Mouse (Mus musculus) heart, embryonic 10.5 days (tissue): ENCODE results near the gene Cntnap5a. TPM values are rescaled to one million over a fixed set of nuclear protein-coding genes. Genes with fewer than 3 reads are reported as not detected.
"Not testable (repeated sequence)": the region's sequence is repeated elsewhere in the genome, so short reads cannot be mapped to it uniquely, and the experiment has no call there.

ENCODE experiments used
- DNase-seq: peaks from one replicate; pipeline ENCODE4 v3.0.0-alpha.2; 2017; ENCODE audit warnings: low spot score
- H3K27ac ChIP-seq: fragments of 300-500 bp; sonication (generic); 2 replicates; pipeline ENCODE4 v1.5.1; 2016; ENCODE audit warnings: mild to moderate bottlenecking
- H3K27me3 ChIP-seq: fragments of 300-500 bp; sonication (generic); 2 replicates; pipeline ENCODE4 v1.6.1; 2016; ENCODE audit warnings: mild to moderate bottlenecking; ENCODE audit not compliant: poor library complexity, insufficient read depth, severe bottlenecking
- H3K36me3 ChIP-seq: fragments of 300-500 bp; sonication (generic); 2 replicates; pipeline ENCODE4 v1.6.1; 2016; ENCODE audit warnings: mild to moderate bottlenecking, moderate library complexity
- H3K4me1 ChIP-seq: fragments of 300-500 bp; sonication (generic); 2 replicates; pipeline ENCODE4 v1.6.1; 2016; ENCODE audit warnings: mild to moderate bottlenecking
- H3K4me3 ChIP-seq: fragments of 300-500 bp; sonication (generic); 2 replicates; pipeline ENCODE4 v1.5.1; 2016; ENCODE audit warnings: mild to moderate bottlenecking, moderate library complexity
- H3K9me3 ChIP-seq: fragments of 300-500 bp; sonication (generic); 2 replicates; pipeline ENCODE4 v1.6.1; 2016; ENCODE audit warnings: mild to moderate bottlenecking, moderate library complexity
- WGBS: fragments of 180-500 bp; shearing (Covaris S2); methylation state at CpG from one replicate; pipeline ENCODE4 v1.1.7; 2016; 5-methylcytosine and 5-hydroxymethylcytosine counted together
- polyA plus RNA-seq: library from polyadenylated mRNA; unstranded; fragments of >200 nt; fragmentation: Nextera tagmentation; extraction: Ambion mirVana; gene quantifications from 2 replicates; pipeline ENCODE4 v1.2.1, GENCODE M21; 2016

The Cntnap5a gene
- polyA plus RNA-seq, 1 experiment from 2014 or later: not detected

DNA sequence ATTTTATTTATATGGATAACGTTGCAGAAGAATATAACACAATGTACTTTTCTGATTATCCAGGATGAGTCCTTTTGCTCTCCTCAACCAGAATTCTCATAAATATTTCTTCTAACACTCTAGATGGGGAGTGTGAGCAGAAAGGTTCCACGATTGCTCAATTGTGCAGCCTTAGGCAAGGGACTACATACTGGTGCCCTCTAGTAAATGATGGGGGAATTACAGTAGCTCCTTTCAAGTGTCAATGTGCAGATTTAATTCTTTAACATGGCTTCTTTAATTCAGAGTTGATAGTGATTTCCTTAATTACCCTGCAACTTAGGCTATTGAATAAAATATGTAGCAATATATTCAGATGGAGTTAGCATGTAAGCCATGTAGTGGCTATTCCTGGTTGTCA is 442.5 kb downstream of the Cntnap5a start:
- Histone ChIP-seq H3K27ac (no peak overlapping the region), H3K27me3 (no peaks in the 10 kb centered on the region), H3K4me3 (no peak overlapping the region), H3K9me3 (no peaks in the 10 kb centered on the region), H3K36me3 (no peaks in the 10 kb centered on the region), H3K4me1 (no peaks in the 10 kb centered on the region)
- no peak for DNase-seq
- 66% methylated on average over 2 of the region's 2 CpGs for WGBS

DNA sequence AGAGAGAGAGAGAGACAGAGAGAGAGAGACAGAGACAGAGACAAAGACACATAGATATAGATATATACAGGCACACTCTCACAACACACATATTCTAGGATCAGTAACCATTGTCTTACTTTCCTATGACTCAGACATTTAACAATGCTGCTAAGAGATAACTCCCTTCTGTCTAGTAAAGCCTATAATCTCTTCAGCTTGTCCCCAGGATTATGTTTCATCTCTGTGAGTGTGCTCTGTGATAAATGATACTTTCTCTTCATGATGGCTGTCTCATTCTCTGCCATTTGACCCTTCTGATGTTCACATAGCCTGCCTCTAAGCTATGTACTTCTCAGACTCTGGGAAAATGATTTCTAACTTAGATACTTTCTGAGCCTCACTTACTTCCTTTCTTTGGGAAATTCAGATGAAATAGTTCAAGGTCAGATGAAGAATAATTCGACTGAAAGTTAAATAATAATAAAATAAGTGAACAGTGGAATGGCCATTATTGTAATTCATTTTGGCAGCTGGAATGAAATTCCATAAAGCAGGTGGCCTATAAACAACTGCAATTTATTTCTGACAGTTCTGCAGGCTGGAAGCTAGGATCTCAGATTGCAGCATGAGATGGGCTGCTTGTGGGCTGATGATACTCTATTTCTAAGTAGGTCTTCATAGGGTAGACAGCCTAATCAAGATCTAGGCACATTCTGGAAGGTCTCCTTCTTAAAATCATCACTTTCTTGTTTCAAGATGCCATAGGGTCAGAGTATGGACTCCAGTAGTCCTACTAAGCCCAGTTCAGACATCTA is 444.1 kb downstream of the Cntnap5a start:
- H3K36me3 ChIP-seq: no peaks in the 10 kb centered on the region
- no peaks in the 10 kb centered on the region for H3K9me3 ChIP-seq
- no peak overlapping the region for H3K4me3 ChIP-seq
- no peak overlapping the region for H3K27ac ChIP-seq
- no peak for DNase-seq
- no peaks in the 10 kb centered on the region for H3K27me3 ChIP-seq
- no peaks in the 10 kb centered on the region for H3K4me1 ChIP-seq
- 62% methylated on average over 1 of the region's 1 CpGs for WGBS

DNA sequence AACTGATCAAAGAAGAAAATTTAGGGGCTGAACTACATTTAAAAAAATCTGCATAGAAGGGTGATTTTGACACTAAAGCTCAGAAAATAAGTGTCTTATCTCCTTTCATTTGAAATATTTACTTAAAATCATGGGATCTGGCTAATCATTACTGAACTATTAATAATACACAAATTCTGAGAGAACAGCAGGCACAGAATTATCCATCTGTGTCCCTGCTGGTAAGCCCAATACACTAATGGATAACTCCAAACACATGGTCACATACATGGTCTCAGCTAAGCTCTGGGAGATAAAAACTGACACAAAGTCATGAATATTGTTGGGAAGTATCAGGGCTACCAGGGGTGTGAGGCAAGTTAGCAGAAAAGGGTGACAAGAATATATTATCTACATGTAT is 447.9 kb downstream of the Cntnap5a start:
- no peak for DNase-seq
- Histone ChIP-seq H3K36me3 (no peaks in the 10 kb centered on the region), H3K9me3 (no peaks in the 10 kb centered on the region), H3K4me1 (no peaks in the 10 kb centered on the region), H3K27ac (no peak overlapping the region), H3K4me3 (no peak overlapping the region), H3K27me3 (no peaks in the 10 kb centered on the region)

DNA sequence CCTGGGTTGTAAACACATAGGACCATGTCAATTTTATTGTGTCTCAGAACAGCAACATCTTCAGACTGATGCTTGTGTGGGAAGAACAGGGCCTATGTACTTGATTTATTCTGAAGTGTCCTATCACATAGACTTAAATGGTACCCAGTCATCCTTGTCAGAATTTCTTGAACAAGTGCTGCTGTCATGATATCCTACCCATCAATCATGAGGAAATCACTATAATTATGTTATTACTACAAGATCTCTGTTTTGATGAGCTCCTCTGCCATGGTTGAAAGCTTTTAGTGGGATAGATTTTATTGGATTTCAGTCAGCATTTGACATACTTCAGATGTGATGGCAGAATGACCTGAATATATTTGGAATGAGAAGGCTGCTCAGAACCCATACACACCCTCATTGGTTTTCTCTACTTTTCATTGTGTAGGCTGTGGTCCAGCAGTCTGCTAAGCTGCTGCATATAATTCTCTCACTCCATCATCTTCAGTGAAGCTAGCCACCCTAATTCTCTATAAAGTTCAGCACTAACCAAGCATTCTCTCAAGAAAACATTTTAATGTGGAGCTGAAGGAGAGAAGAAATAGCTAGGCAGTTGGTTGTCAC is 465.3 kb downstream of the Cntnap5a start:
- no peak overlapping the region for H3K4me3 ChIP-seq
- no peaks in the 10 kb centered on the region for H3K9me3 ChIP-seq
- no peaks in the 10 kb centered on the region for H3K27me3 ChIP-seq
- no peaks in the 10 kb centered on the region for H3K36me3 ChIP-seq
- no peak overlapping the region for H3K27ac ChIP-seq
- no peak for DNase-seq
- H3K4me1 ChIP-seq: no peaks in the 10 kb centered on the region

DNA sequence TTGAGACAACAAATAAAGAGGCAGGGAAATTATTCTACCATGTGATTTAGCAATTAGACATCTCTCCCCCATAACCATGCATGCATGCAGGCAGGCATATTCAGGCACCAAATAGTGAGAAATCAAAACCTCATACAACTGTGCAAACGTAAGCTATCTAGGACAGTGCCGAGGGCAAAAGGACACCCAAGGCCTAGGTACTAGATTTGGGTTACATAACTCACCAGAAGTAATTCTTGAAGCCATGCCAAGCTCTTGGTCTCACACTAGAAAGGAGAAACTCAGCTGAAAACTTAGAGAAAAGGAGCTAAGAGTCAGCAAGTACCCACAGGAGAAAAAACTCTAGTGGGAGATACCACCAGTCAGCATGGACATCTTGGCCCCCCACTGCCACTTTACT is 499.9 kb downstream of the Cntnap5a start:
- Histone ChIP-seq H3K4me3 (no peak overlapping the region), H3K9me3 (no peaks in the 10 kb centered on the region), H3K36me3 (no peaks in the 10 kb centered on the region), H3K27me3 (no peaks in the 10 kb centered on the region), H3K4me1 (no peaks in the 10 kb centered on the region), H3K27ac (no peak overlapping the region)
- no peak for DNase-seq
- 86% methylated on average over 2 of the region's 2 CpGs for WGBS

DNA sequence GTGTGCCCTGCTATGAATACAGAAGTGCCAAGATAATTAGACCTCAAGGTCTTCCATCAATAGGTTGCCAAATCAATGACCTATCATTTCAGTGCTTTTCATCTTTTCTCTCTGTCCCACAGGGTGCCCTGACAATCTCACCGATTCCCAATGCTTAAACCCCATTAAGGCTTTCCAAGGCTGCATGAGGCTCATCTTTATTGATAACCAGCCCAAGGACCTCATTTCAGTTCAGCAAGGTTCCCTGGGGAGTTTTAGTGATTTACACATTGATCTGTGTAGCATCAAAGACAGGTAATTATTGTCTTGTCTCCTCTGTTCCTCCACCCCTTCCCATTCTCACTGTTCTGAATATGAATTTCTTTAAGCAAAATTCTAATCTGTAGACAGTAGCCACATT is 503.6 kb downstream of the Cntnap5a start:
- not testable (repeated sequence) for H3K4me3 ChIP-seq, H3K4me1 ChIP-seq, H3K27me3 ChIP-seq, H3K27ac ChIP-seq, H3K36me3 ChIP-seq, H3K9me3 ChIP-seq, DNase-seq
- 85% methylated on average over 1 of the region's 1 CpGs for WGBS

DNA sequence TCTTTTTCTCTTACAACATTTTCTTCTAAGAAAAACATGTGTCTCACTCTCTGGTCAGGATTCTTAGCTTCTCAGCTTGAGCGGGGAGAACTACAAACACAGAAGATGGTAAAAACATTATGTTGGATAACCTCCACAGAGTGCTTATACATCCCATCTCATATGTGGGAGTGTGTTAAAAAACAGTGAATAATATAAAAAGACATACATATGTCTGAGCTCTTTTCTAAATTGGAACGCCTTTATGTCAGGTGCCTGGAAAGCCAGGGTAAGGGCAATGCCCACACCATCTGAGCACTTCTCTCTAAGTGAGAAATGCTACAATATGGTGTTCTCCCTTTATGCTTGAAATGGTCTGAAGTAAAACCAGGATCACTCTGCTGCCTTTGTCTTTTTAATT is 507.7 kb downstream of the Cntnap5a start:
- DNase-seq: no peak
- no peaks in the 10 kb centered on the region for H3K9me3 ChIP-seq
- WGBS: 85% methylated on average over 2 of the region's 2 CpGs
- no peak overlapping the region for H3K4me3 ChIP-seq
- H3K27ac ChIP-seq: no peak overlapping the region
- no peaks in the 10 kb centered on the region for H3K4me1 ChIP-seq
- no peaks in the 10 kb centered on the region for H3K36me3 ChIP-seq
- H3K27me3 ChIP-seq: no peaks in the 10 kb centered on the region

DNA sequence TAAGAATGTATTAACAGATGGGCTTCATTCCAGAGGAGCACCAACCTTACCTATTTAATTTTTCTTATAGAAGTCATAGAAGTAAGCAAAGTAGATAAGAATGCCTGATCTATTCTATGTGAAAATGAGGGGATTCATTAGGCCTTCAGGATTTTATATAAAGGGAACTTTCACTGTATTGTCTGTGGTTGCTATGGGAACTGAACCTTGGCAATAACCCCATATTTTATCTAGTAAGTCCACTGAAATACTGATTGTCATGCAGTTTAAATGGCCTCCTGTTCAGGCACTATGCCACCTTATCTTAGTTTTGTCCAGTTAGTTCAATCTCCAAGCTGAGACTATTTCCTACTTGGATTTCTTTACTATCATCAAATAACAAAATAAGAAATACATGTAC is 532.3 kb downstream of the Cntnap5a start:
- no peak overlapping the region for H3K27ac ChIP-seq
- H3K27me3 ChIP-seq: no peaks in the 10 kb centered on the region
- no peaks in the 10 kb centered on the region for H3K9me3 ChIP-seq
- no peak for DNase-seq
- H3K4me1 ChIP-seq: no peaks in the 10 kb centered on the region
- H3K36me3 ChIP-seq: no peaks in the 10 kb centered on the region
- H3K4me3 ChIP-seq: no peak overlapping the region

DNA sequence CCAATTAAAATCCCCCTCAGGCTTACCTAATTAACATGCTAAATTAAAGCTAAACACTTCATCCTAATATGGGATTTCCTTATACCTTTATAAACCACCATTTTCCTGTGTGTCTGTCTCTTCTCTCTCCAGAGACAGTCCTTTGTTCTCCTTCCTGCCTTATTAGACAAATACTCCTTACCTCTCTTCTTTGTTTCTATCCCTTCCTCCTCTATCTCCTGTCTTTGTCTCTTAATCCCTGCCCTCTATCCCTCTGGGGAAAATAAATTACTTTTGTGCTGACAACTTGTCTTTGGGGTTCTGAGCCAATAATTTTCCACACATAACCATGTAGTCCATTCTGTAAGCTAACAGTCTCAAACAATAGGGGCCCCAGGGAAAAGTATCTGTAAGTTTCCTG is 556.0 kb downstream of the Cntnap5a start:
- Histone ChIP-seq H3K4me1 (no peaks in the 10 kb centered on the region), H3K9me3 (no peaks in the 10 kb centered on the region), H3K4me3 (no peak overlapping the region), H3K36me3 (no peaks in the 10 kb centered on the region), H3K27ac (no peak overlapping the region), H3K27me3 (no peaks in the 10 kb centered on the region)
- DNase-seq: no peak

DNA sequence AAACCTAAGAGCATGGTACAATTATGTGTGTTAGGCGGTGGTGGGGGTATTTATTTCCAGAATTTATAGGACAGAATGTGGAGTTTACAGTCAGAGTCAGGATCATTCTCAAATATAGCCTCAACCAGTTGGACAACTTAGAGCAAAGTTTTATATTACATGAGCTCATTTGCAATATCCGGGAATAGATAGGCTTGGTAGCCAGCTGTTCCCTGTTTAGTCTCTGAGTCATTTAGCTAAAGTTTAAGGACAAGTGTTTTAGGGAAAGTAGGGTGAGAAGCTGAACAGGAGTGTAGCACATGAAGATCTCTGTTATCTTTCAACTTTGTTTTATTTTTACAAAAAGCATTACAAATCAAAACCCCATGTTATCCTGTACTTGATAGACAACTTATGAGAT is 559.3 kb downstream of the Cntnap5a start:
- no peaks in the 10 kb centered on the region for H3K4me1 ChIP-seq
- H3K4me3 ChIP-seq: no peak overlapping the region
- 74% methylated on average over 2 of the region's 2 CpGs for WGBS
- H3K9me3 ChIP-seq: no peaks in the 10 kb centered on the region
- no peaks in the 10 kb centered on the region for H3K27me3 ChIP-seq
- no peak for DNase-seq
- H3K27ac ChIP-seq: no peak overlapping the region
- H3K36me3 ChIP-seq: no peaks in the 10 kb centered on the region

DNA sequence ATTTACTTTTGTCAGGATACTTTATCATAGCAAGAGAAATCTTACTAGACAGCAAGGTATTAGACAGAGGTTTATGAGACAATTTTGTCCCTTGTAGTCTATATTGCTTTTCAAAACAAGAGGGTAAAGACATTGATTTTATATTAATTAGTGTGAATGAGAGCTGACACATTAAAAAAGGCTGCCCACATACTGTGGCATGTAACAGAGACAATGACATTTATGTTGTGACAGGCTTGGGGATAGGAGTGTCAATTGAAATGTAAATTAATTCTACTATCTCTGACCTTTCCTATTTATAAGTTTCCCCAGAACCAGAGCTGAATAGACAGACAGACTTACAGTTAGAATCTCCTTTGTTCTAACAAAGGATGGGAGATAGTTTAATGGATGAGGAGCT is 596.6 kb downstream of the Cntnap5a start:
- H3K9me3 ChIP-seq: peaks cover 5% of the 10 kb centered on the region; the same call in 1 of the 2 replicates
- no peak for DNase-seq
- no peaks in the 10 kb centered on the region for H3K36me3 ChIP-seq
- no peaks in the 10 kb centered on the region for H3K4me1 ChIP-seq
- no peak overlapping the region for H3K27ac ChIP-seq
- H3K27me3 ChIP-seq: no peaks in the 10 kb centered on the region
- H3K4me3 ChIP-seq: no peak overlapping the region

DNA sequence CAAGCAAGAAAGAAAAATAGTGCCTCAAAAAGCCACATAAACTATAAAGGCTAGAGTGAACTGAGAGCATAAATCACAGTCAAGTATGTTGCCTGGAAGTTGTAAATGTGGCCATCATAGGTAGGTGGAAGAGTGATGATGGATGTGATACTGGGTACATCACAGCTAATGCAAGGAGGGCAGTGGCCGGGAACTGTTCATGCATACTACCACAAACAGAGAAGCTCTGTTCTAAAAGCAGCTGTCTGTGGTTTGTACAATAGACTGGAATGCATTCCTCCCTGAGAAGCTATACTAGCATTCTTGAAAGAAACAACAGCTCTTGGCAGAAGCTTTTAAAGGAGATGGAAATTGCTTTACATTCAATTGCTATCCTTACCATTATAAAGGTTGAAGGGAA is 599.4 kb downstream of the Cntnap5a start:
- DNase-seq: no peak
- WGBS: 57% methylated on average over 1 of the region's 1 CpGs
- Histone ChIP-seq H3K27ac (no peak overlapping the region), H3K4me3 (no peak overlapping the region), H3K27me3 (no peaks in the 10 kb centered on the region), H3K9me3 (no peaks in the 10 kb centered on the region), H3K36me3 (no peaks in the 10 kb centered on the region), H3K4me1 (no peaks in the 10 kb centered on the region)

DNA sequence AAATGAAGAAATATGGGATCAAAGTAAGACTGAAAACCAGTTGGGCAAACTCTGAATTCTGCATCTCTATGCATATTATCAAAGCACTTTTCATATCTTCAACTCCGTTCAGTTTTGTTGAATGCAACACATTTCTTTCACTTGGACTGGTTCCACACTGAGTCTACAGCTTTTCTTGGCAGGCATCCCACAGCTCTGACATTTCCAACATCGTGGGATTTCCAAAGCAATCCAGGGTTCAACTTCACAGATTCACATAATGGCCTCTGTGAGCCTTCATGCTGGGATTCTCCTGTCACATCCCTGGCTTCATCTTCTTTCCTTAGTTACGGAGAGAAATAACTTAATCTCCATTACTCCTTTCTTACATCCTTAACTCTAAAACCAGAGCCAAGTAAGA is 622.0 kb downstream of the Cntnap5a start:
- DNase-seq: no peak
- no peaks in the 10 kb centered on the region for H3K9me3 ChIP-seq
- WGBS: 71% methylated on average over 3 of the region's 3 CpGs

DNA sequence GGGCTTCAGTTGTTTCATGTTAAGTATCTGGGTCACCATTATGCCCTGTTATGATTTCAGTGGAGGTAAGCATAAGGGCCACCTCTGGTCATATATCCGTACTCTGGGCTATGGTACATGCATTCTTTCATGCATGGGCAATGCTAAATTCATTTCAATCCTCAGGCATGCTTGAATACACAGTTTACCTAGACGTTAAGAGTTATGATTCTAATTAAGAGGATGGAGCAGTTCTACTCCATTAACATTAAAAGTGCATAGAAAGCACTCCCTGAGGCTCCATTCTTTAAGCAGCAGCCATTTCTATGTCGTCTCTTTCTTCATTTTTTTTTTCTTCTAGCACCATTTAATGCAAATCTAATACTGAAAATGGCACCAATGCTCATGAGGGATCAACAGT is 627.0 kb downstream of the Cntnap5a start:
- Histone ChIP-seq H3K4me3 (no peak overlapping the region), H3K27me3 (no peaks in the 10 kb centered on the region), H3K4me1 (no peaks in the 10 kb centered on the region), H3K9me3 (no peaks in the 10 kb centered on the region), H3K27ac (no peak overlapping the region), H3K36me3 (no peaks in the 10 kb centered on the region)
- no peak for DNase-seq
- 74% methylated on average over 3 of the region's 3 CpGs for WGBS

More for the DNA sequence above, 622.0 kb downstream of the Cntnap5a start:
- no peak overlapping the region for H3K4me3 ChIP-seq
- no peak overlapping the region for H3K27ac ChIP-seq
- H3K4me1 ChIP-seq: no peaks in the 10 kb centered on the region
- H3K27me3 ChIP-seq: no peaks in the 10 kb centered on the region
- H3K36me3 ChIP-seq: no peaks in the 10 kb centered on the region
